Mouse (Mus musculus) bone marrow, adult 2 months (tissue): ENCODE measurements around the gene Chchd10.

Experiments used
- CTCF ChIP-seq: fragments of 200-500 bp; IDR thresholded peaks from 2 replicates; pipeline ENCODE4 v1.5.1; 2011; ENCODE audit warnings: low read length, control low read depth; ENCODE audit not compliant: control insufficient read depth, insufficient read depth
- POLR2A ChIP-seq: fragments of 200-500 bp; IDR thresholded peaks from 2 replicates; pipeline ENCODE4 v1.6.1; 2011; ENCODE audit warnings: low read depth, mild to moderate bottlenecking, control low read depth, low read length, borderline replicate concordance; ENCODE audit not compliant: control insufficient read depth

GRCm38 (mm10) chr10:75954381-75954811 lies 21.5 kb downstream of the Chchd10 start, which contains the start of gene Gm5134:
- TF ChIP-seq CTCF (no peak), POLR2A (no peak)
